Mouse (Mus musculus): Measurements from ENCODE around the gene Adcy2. TPM values are rescaled to one million over a fixed set of nuclear protein-coding genes. Genes with fewer than 3 reads are reported as not detected.

The Adcy2 gene
- total RNA-seq, 2 experiments from 2014 or later, result not detected

GRCm38 (mm10) chr13:68707296-68707747 is 292.0 kb downstream of the Adcy2 start:
- ATAC-seq (replicated peaks; ENCODE audit: poor library complexity), result no peak

- no peak for ATAC-seq (replicated peaks; ENCODE audit: poor library complexity)
These were observed 314.4 kb downstream of the Adcy2 start for GRCm38 (mm10) chr13:68684919-68685318.

DNA sequence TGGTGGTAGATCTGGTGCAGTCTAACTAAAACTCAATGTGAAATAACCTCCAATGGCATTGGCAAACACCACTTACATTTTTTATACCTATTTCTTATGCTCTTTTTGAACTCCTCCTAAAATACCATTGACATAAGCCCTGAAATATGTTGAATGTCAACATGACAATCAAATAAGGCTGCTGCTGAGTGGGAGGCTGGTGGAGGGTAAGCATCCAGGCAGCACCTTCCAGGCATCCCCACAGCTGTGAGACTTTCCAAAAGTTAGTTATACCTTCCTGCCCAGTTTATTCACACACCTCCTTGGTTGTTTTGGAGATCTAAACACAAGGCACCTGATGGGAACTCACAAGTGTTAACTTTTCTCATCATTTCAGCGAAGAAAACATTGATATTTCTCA is 318.9 kb downstream of the Adcy2 start:
- no peak for ATAC-seq (replicated peaks; ENCODE audit: poor library complexity)

DNA sequence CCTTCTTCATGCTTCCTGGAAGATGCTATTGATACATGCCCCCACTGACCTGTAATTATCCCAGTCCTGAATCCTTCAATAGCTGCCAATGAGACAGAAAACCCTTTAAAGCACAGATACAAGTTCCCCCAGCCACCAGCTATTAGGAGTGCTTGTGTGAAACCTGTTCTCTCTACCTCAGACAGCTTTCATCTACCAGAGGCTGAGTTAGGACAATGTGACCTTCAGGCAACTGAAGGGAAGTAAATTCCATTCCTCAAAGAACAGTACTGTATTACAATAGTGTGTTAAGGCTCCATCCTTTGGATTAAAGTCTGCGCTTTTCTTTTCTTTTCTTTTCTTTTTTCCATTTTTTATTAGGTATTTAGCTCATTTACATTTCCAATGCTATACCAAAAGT is 356.6 kb downstream of the Adcy2 start:
- no peak for ATAC-seq (replicated peaks; ENCODE audit: poor library complexity)

DNA sequence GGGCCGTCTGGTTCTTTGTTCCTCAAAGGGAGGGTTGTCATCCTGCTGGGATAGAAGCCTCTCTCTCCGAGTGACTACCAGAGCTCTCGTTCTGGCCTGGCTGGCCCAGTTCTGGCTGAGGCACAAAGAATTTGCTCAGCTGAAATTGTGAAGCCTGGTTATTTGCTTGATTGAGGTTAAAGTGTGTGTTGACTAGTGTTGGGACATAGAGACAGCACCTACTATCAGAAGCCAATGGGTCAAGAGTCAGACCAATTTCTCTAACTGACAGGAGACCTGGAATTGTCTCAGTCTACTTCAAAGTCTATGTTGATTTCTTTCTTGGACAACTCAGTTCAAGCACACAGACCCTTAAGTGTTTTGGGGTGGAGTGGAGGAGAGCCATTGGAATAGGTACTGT is 372.3 kb downstream of the Adcy2 start:
- no peak for ATAC-seq (replicated peaks; ENCODE audit: poor library complexity)

GRCm38 (mm10) chr13:68622792-68623191 is 376.5 kb downstream of the Adcy2 start:
- no peak; the same call in 1 of the 2 replicates for ATAC-seq (replicated peaks; ENCODE audit: poor library complexity)

DNA sequence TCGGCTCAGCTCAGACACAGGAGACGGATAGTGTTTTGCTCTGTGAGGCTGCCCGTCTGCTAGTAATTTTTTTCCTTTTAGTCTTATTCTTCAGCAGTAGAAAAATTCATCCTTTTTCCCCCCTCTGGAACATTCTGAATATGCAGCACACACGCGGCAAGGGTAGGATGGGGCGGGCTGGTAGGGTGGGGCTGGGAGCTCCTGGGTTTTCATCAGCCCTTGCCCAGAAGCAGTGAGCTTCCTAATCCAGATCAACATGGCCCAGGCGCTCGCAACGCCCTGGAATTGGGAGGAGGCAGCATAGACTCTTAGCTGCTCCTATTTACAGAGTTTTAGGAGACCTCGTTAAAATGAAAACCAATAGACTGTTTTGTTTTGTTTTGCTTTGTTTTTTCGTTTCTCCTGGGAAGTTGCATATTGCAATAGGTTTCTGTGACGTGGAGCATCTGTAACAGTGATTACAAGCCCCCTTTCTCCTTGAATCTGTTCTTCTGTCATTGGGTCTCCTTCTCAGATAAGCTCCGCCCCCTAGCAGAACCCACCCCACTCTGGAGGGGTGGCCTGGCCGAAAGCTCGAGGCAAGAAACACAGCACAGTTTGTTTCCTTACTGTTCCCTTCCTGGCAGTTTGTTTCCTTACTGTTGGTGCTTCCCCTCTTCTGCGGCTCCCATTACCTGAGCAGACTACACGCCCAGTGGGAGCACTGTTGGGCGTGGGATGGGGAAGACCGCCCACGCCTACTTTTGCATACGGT is 391.5 kb downstream of the Adcy2 start:
- ATAC-seq (replicated peaks; ENCODE audit: poor library complexity), result no peak; the same call in 1 of the 2 replicates

DNA sequence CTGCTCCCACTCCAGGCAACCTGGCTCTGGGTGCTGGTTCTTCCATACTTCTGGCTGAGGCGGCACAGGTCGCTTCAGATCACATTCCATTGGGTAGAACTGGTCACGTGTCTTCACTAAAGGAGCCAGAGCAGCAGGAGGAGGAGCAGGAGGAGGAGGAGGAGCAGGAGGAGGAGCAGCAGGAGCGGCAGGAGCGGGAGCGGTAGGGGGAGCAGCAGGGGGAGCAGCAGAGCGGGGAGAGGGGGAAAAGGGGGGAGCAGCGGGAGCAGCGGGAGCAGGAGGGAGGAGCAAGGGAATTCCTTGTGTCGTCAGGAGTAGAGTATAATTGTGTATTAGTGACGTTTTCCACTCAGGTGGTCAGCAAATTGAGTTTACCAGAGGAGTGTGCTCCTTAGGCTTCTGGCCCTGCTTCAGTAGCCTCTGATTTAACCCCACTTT is 393.6 kb downstream of the Adcy2 start:
- peak; percentile 52 for ATAC-seq (replicated peaks; ENCODE audit: poor library complexity)

- ATAC-seq (replicated peaks; ENCODE audit: poor library complexity), result no peak
These were observed 396.3 kb downstream of the Adcy2 start for GRCm38 (mm10) chr13:68603085-68603484.

DNA sequence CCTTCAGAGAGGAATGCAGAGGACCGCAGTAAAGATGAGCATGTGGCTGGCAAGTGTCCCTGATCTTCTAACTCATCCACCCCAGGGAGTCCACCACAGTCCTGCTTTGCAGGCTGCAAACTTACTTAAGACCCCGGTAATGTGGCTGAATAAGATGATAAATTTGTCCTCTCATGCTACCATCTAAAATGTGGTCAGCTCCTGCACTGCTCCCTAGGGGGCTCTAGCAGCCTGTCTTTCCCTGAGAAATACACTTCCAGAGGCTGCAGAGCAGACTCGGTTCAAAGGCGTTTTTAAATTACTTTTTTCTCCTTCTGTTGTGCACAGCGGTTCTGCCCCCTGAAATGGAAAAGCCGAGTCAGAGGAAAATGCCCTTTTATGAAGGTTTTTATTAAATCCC is 398.2 kb downstream of the Adcy2 start:
- peak; percentile 35; the same call in 1 of the 2 replicates for ATAC-seq (replicated peaks; ENCODE audit: poor library complexity)

- no peak; the same call in 1 of the 2 replicates for ATAC-seq (replicated peaks; ENCODE audit: poor library complexity)
These were observed 400.4 kb downstream of the Adcy2 start for GRCm38 (mm10) chr13:68598953-68599352.

DNA sequence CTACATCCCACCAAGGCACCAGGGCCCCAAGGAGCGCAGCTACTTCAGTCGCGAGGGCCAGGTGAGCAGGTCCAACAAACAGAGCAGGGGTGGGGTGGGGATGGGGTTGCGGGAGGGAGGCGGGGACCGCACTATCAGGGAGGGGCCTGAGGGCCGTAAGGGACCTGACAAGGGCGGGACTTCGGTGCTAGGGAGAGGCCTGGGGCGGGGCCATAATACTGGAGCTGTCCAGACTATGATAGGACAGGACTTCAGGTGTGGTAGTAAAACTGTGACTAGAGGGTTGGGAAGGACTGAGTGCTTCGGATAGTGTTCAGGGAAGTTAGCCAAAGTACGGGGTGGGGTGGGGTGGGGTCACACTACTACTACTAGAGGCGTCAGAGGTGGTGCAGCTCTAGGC is 401.7 kb downstream of the Adcy2 start:
- ATAC-seq (replicated peaks; ENCODE audit: poor library complexity), result peak; percentile 50

GRCm38 (mm10) chr13:68597199-68597598 is 402.1 kb downstream of the Adcy2 start, which contains the start of gene 1700001L19Rik:
Gene 1700001L19Rik, plus strand, starts transcription at chr13:68597421.
- ATAC-seq (replicated peaks; ENCODE audit: poor library complexity), result no peak

DNA sequence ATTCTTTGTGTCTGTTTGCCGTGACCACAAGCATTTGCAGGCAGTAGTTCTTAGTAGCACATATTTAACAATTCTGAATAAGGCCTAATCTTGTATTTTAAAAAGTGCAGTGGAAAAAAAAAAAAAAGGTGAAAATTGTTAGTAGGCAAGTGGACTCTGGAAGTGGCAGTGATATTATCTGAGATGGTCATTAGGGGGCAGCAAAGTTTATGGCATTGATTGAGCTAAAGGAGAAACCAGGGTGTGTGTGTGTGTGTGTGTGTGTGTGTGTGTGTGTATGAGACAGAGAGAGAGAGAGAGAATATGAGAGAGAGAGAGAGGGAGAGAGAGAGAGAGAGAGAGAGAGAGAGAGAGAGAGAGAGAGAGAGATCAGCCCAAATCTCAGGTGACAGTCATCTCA is 405.5 kb downstream of the Adcy2 start:
- peak; percentile 48; the same call in 1 of the 2 replicates for ATAC-seq (replicated peaks; ENCODE audit: poor library complexity)

- no peak for ATAC-seq (replicated peaks; ENCODE audit: poor library complexity)
These were observed 411.0 kb downstream of the Adcy2 start for GRCm38 (mm10) chr13:68588352-68588751.

GRCm38 (mm10) chr13:68585441-68585840 is 413.9 kb downstream of the Adcy2 start:
- ATAC-seq (replicated peaks; ENCODE audit: poor library complexity), result no peak

- no peak for ATAC-seq (replicated peaks; ENCODE audit: poor library complexity)
These were observed 415.4 kb downstream of the Adcy2 start for GRCm38 (mm10) chr13:68583961-68584360.

- ATAC-seq (replicated peaks; ENCODE audit: poor library complexity), result no peak
These were observed 416.9 kb downstream of the Adcy2 start for GRCm38 (mm10) chr13:68582517-68582780.

DNA sequence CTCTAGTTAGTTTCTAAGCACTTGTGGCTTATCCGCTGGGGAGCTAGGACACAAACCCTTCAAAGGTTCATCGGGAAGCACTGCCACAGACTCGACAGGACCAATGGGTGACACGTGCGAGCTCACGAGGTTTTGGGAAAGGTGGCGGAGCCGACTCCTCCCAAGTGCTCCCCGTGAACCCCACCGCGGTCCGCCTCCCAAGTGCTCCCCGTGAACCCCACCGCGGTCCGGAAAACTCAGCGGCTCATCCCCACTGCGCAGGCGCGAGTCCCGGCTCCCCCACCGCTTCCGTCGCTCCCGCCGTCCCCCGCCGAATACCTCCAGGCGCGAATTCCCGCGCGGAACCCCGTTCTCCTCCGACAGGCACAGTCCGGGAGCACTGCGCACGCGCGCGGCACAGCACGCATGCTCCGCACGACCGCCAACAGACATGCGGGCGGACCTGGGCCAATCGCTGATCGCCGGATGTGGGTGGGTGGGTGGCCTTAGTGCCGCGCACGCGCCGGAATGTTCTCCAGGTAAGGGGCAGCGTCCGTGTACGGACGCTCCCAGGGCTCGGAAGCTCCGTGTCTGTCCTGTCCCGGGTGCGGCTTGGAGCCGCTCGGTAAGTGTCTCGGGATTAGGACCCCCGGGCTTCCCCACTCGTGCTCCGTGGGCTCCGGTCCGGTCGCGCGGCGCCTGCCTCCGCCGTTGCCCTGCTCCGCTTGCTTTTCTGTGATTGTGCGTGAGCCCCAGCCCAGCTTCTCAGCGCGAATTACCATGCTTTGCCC is 417.4 kb downstream of the Adcy2 start, which contains the start of the genes Mtrr and Fastkd3:
Mtrr (minus strand) TSS at position 403 of the 770 bp plus-strand sequence.
Fastkd3 (plus strand) TSS at position 488 of the 770 bp plus-strand sequence.
- peak; percentile 91 for ATAC-seq (replicated peaks; ENCODE audit: poor library complexity)

DNA sequence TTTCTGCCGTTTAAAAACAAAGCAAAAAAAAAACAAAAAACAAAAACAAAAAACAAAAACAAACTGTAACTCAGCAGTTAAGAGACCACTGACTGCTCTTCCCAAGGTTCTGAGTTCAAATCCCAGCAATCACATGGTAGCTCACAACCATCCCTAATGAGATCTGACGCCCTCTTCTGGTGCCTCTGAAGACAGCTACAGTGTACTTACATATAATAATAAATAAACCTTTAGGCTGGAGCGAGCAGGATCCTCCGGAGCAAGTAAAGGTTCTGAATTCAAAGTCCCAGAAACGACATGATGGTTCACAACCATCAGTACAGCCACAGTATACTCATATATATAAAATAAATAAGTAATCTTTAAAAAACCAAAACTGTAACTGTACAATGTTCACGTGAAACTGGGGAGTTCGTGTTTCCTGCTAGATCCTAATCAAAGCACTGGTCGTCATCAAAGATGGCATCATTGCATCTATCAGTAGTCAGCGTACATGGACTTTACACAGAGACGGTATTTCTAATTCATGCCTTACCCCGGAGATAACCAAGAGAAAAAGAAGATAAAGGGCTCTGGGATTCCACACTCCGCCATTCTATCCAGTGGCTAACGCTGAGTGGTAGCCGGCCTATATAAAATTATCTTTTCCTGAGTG is 418.1 kb downstream of the Adcy2 start:
- ATAC-seq (replicated peaks; ENCODE audit: poor library complexity), result 0 out of 2 replicates have a peak, but pooled peaks have one; percentile 15

GRCm38 (mm10) chr13:68577945-68578344 is 421.4 kb downstream of the Adcy2 start:
- ATAC-seq (replicated peaks; ENCODE audit: poor library complexity), result no peak
